Mouse (Mus musculus): ENCODE data around the gene Fndc3a. TPM values are rescaled to one million over a fixed set of nuclear protein-coding genes. Genes with fewer than 3 reads are reported as not detected.

The Fndc3a gene
- polyA plus RNA-seq, 1 experiment from 2014 or later: 59.1 TPM

- Histone ChIP-seq H3K4me1 (replicated peaks) (no peaks in the 10 kb centered on the region), H3K27ac (no peak overlapping the region)
- no peak for ATAC-seq
These were observed 60.5 kb downstream of the Fndc3a start for GRCm38 (mm10) chr14:72649268-72649667.

GRCm38 (mm10) chr14:72645512-72645911, 64.3 kb downstream of the Fndc3a start:
- ATAC-seq: no peak
- no peak overlapping the region for H3K27ac ChIP-seq
- no peaks in the 10 kb centered on the region for H3K9me3 ChIP-seq
- H3K4me2 ChIP-seq (replicated peaks): no peak overlapping the region
- H3K36me3 ChIP-seq: peaks cover 5% of the 10 kb centered on the region; the same call in 1 of the 2 replicates
- no peak overlapping the region for H3K4me3 ChIP-seq (replicated peaks)
- H3K9ac ChIP-seq (replicated peaks): no peak overlapping the region
- H3K27me3 ChIP-seq: no peaks in the 10 kb centered on the region
- H3K4me1 ChIP-seq (replicated peaks): no peaks in the 10 kb centered on the region

More at GRCm38 (mm10) chr14:72649268-72649667, 60.5 kb downstream of the Fndc3a start:
- Histone ChIP-seq H3K9me3 (no peaks in the 10 kb centered on the region), H3K4me3 (replicated peaks) (no peak overlapping the region), H3K27me3 (no peaks in the 10 kb centered on the region), H3K36me3 (no peaks in the 10 kb centered on the region; the same call in 1 of the 2 replicates), H3K4me2 (replicated peaks) (no peak overlapping the region), H3K9ac (replicated peaks) (no peak overlapping the region)

- ATAC-seq: no peak
- H3K4me3 ChIP-seq (replicated peaks): no peak overlapping the region
- no peaks in the 10 kb centered on the region for H3K27me3 ChIP-seq
- H3K36me3 ChIP-seq: peaks cover 5% of the 10 kb centered on the region; the same call in 1 of the 2 replicates
- no peaks in the 10 kb centered on the region for H3K4me1 ChIP-seq (replicated peaks)
- no peak overlapping the region for H3K4me2 ChIP-seq (replicated peaks)
- no peaks in the 10 kb centered on the region for H3K9me3 ChIP-seq
- H3K9ac ChIP-seq (replicated peaks): no peak overlapping the region
- whole genome bisulfite sequencing: 100% methylated on average over 1 of the region's 1 CpGs
- H3K27ac ChIP-seq: no peak overlapping the region
These were observed 65.2 kb downstream of the Fndc3a start for GRCm38 (mm10) chr14:72644620-72645019.

GRCm38 (mm10) chr14:72638507-72638906, 71.3 kb downstream of the Fndc3a start:
- no peak overlapping the region for H3K4me2 ChIP-seq (replicated peaks)
- no peaks in the 10 kb centered on the region for H3K27me3 ChIP-seq
- ATAC-seq: no peak
- H3K36me3 ChIP-seq: peaks cover 7% of the 10 kb centered on the region; the same call in 1 of the 2 replicates
- no peaks in the 10 kb centered on the region for H3K9me3 ChIP-seq
- H3K4me1 ChIP-seq (replicated peaks): no peaks in the 10 kb centered on the region
- H3K4me3 ChIP-seq (replicated peaks): no peak overlapping the region
- H3K9ac ChIP-seq (replicated peaks): no peak overlapping the region
- 94% methylated on average over 6 of the region's 6 CpGs for WGBS
- no peak overlapping the region for H3K27ac ChIP-seq

- Histone ChIP-seq H3K9ac (replicated peaks) (no peak overlapping the region), H3K27ac (no peak overlapping the region), H3K4me3 (replicated peaks) (no peak overlapping the region), H3K36me3 (0 out of 2 replicates have a peak, but pooled peaks cover 2% of the 10 kb centered on the region), H3K4me1 (replicated peaks) (no peaks in the 10 kb centered on the region), H3K27me3 (no peaks in the 10 kb centered on the region), H3K4me2 (replicated peaks) (no peak overlapping the region), H3K9me3 (no peaks in the 10 kb centered on the region)
- WGBS: 84% methylated on average over 2 of the region's 2 CpGs
- ATAC-seq: no peak
These were observed 76.2 kb downstream of the Fndc3a start for GRCm38 (mm10) chr14:72633571-72633970.

- Histone ChIP-seq H3K27ac (no peak overlapping the region), H3K9ac (replicated peaks) (no peak overlapping the region), H3K36me3 (peaks cover 4% of the 10 kb centered on the region; the same call in 1 of the 2 replicates), H3K4me2 (replicated peaks) (no peak overlapping the region), H3K9me3 (no peaks in the 10 kb centered on the region), H3K4me3 (replicated peaks) (no peak overlapping the region), H3K27me3 (no peaks in the 10 kb centered on the region), H3K4me1 (replicated peaks) (no peaks in the 10 kb centered on the region)
- ATAC-seq: no peak
These were observed 84.4 kb downstream of the Fndc3a start for GRCm38 (mm10) chr14:72625411-72625810.

- Histone ChIP-seq H3K36me3 (no peaks in the 10 kb centered on the region), H3K4me1 (replicated peaks) (peaks cover 24% of the 10 kb centered on the region), H3K9ac (replicated peaks) (no peak overlapping the region), H3K9me3 (no peaks in the 10 kb centered on the region), H3K27me3 (no peaks in the 10 kb centered on the region), H3K4me3 (replicated peaks) (no peak overlapping the region), H3K27ac (no peak overlapping the region), H3K4me2 (replicated peaks) (no peak overlapping the region)
- no peak for ATAC-seq
- WGBS: 87% methylated on average over 3 of the region's 3 CpGs
These were observed 105.7 kb downstream of the Fndc3a start for GRCm38 (mm10) chr14:72604077-72604476.

GRCm38 (mm10) chr14:72603194-72603521, 106.6 kb downstream of the Fndc3a start:
- Histone ChIP-seq H3K4me3 (replicated peaks) (peak overlapping the region; percentile 61), H3K4me1 (replicated peaks) (peaks cover 24% of the 10 kb centered on the region), H3K27ac (peak overlapping the region; percentile 86), H3K4me2 (replicated peaks) (peak overlapping the region; percentile 77), H3K9me3 (no peaks in the 10 kb centered on the region), H3K9ac (replicated peaks) (peak overlapping the region; percentile 74), H3K36me3 (no peaks in the 10 kb centered on the region), H3K27me3 (no peaks in the 10 kb centered on the region)
- 3% methylated on average over 8 of the region's 8 CpGs for WGBS
- ATAC-seq: peak; percentile 45; the same call in 1 of the 2 replicates

GRCm38 (mm10) chr14:72602521-72603193, 107.1 kb downstream of the Fndc3a start:
- peaks cover 4% of the 10 kb centered on the region for H3K36me3 ChIP-seq
- 3% methylated on average over 20 of the region's 20 CpGs for WGBS
- H3K4me2 ChIP-seq (replicated peaks): peak overlapping the region; percentile 77
- H3K9ac ChIP-seq (replicated peaks): peak overlapping the region; percentile 74
- H3K9me3 ChIP-seq: no peaks in the 10 kb centered on the region
- H3K4me1 ChIP-seq (replicated peaks): peaks cover 24% of the 10 kb centered on the region
- peak overlapping the region; percentile 86 for H3K27ac ChIP-seq
- peak overlapping the region; percentile 61 for H3K4me3 ChIP-seq (replicated peaks)
- H3K27me3 ChIP-seq: no peaks in the 10 kb centered on the region
- ATAC-seq: peak; percentile 96

- 72% methylated on average over 5 of the region's 5 CpGs for WGBS
- no peak overlapping the region for H3K27ac ChIP-seq
- no peaks in the 10 kb centered on the region for H3K27me3 ChIP-seq
- H3K4me1 ChIP-seq (replicated peaks): peaks cover 24% of the 10 kb centered on the region
- H3K36me3 ChIP-seq: peaks cover 8% of the 10 kb centered on the region
- peak; percentile 55 for ATAC-seq
- H3K9me3 ChIP-seq: no peaks in the 10 kb centered on the region
- peak overlapping the region; percentile 72 for H3K9ac ChIP-seq (replicated peaks)
- H3K4me3 ChIP-seq (replicated peaks): peak overlapping the region; percentile 61
- H3K4me2 ChIP-seq (replicated peaks): peak overlapping the region; percentile 77
These were observed 108.2 kb downstream of the Fndc3a start for GRCm38 (mm10) chr14:72601381-72602305.

- 0 out of 2 replicates have a peak overlapping the region, but pooled peaks have one; percentile 14 for H3K9ac ChIP-seq (replicated peaks)
- H3K4me2 ChIP-seq (replicated peaks): 0 out of 2 replicates have a peak overlapping the region, but pooled peaks have one; percentile 6
- no peak for ATAC-seq
These were observed 109.4 kb downstream of the Fndc3a start for GRCm38 (mm10) chr14:72600375-72600774.

More at GRCm38 (mm10) chr14:72600375-72600774, 109.4 kb downstream of the Fndc3a start:
- Histone ChIP-seq H3K36me3 (peaks cover 11% of the 10 kb centered on the region), H3K27me3 (no peaks in the 10 kb centered on the region), H3K4me3 (replicated peaks) (0 out of 2 replicates have a peak overlapping the region, but pooled peaks have one; percentile 4), H3K27ac (no peak overlapping the region), H3K9me3 (no peaks in the 10 kb centered on the region), H3K4me1 (replicated peaks) (peaks cover 24% of the 10 kb centered on the region)
- 90% methylated on average over 6 of the region's 6 CpGs for whole genome bisulfite sequencing
